In the genomic region with DNA sequence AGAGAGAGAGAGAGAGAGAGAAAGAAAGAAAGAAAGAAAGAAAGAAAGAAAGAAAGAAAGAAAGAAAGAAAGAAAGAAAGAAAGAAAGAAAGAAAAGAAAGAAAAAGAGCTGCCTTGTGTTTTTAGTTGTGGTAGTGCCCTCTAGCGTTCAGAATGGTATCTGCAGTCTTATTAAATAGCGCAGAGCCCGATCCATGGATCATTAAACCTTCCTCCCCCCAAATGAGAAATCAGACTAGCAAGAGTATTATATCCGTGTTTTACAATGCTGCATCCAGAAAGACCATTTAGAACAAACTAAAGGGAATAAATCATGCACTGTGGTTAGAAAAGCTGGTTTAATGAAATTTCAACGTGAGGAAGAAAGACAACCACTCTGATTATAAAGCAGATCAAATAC, we compare ENCODE assay signal across 8 mouse cellular contexts. TPM values are rescaled to one million over a fixed set of nuclear protein-coding genes. Genes with fewer than 3 reads are reported as not detected.
DNase-seq lines count a peak whose midpoint lies in the region; ATAC-seq and TF ChIP-seq lines count a peak whose summit lies in the region.

No protein-coding gene starts in this region.

- POLR2A ChIA-PET in Patski (lab: Charles Lee): no interaction called here

- DNase-seq in heart, postnatal 4 days: peak; percentile 15
- DNase-seq in heart, postnatal 36 days: no peak
- DNase-seq in 416B (ENCODE audit: low read depth) (peak; percentile 33), Patski (ENCODE audit: low read depth, low spot score) (no peak)
- DNase-seq in hindlimb bud, embryonic 11.5 days (ENCODE audit: extremely low spot score, low read depth, low spot score): peak; percentile 47
- peak; percentile 59 for DNase-seq in retina, postnatal 1 day
- DNase-seq in urinary bladder, postnatal 36 days (ENCODE audit: low spot score in 2 of 2): no peak

- TF ChIP-seq CTCF in Patski (IDR thresholded peaks at IDR 0.05): peak; percentile 54

- peaks cover 7% of the 10 kb centered on the region for H3K27me3 ChIP-seq in Patski

- CTCF ChIA-PET in Patski (lab: Charles Lee): interaction anchor here (0.9 to 1.3 kb wide), 3 partner anchors 9 to 632 kb away, joined by 3 to 4 read pairs (median 3); no protein-coding TSS in a partner anchor

- no peak for ATAC-seq in Patski
- no peak for ATAC-seq in frontal cortex, adult (ENCODE audit: low TSS enrichment)

- intact Hi-C loops in heart, postnatal 36 days (cut with DNase I): loop anchor here (1.0 to 5.0 kb wide), 2 partner anchors 217 to 616 kb away; no protein-coding TSS in a partner anchor

- in situ Hi-C loops in Patski (cut with MboI; ENCODE audit: low pct_unique_long_range_greater_than_20kb): loop anchor here (10.0 to 25.0 kb wide), 5 partner anchors 211 to 1711 kb away; no protein-coding TSS in a partner anchor

RNA-seq across cellular contexts. Expression of a gene that starts 51.1 kb away (rescaled TPM):
- total RNA-seq in heart, postnatal 4 days (2021): 10 to 100 TPM; 33.0 to 33.4 TPM
- 10 to 100 TPM; 20.8 to 24.0 TPM for total RNA-seq in heart, postnatal 36 days (2021)
- polyA plus RNA-seq in Patski (2021): 98.1 TPM

Comparison
In these comparisons a context has a peak if more than half of its experiments do, and no peak if none do; other contexts are left out.
1. DNase-seq: peak in heart, postnatal 4 days (single experiment), 416B (single experiment), hindlimb bud, embryonic 11.5 days (single experiment) and retina, postnatal 1 day (single experiment); none in heart, postnatal 36 days (0 of 2), Patski (single experiment) and urinary bladder, postnatal 36 days (0 of 2).